Mouse (Mus musculus) heart, postnatal 14 days (tissue): Measurements from ENCODE around the gene Slc44a4. TPM values are rescaled to one million over a fixed set of nuclear protein-coding genes. Genes with fewer than 3 reads are reported as not detected.

ENCODE experiments used
- total RNA-seq, 2 experiments: library from RNA; stranded (reverse); gene quantifications; 2 replicates each; pipeline ENCODE4 v1.2.3; 2021

Gene Slc44a4
- total RNA-seq, 2 experiments from 2014 or later = 0.17 TPM; not detected in 1

Other genes starting within 250 kb of the Slc44a4 start
- gene Tnxb, start 243.9 kb upstream of the Slc44a4 start, total RNA-seq = 10 to 100 TPM; 48.6 to 56.7 TPM
- 10 to 100 TPM; 17.9 to 21.3 TPM for gene C4b, start 170.6 kb upstream of the Slc44a4 start, total RNA-seq
- not detected for gene Cyp21a1, start 109.9 kb upstream of the Slc44a4 start, total RNA-seq
- 10 to 100 TPM; 10.7 to 13.5 TPM for gene Stk19, start 77.5 kb upstream of the Slc44a4 start, total RNA-seq
- 10 to 100 TPM; 17.5 to 18.2 TPM for gene Dxo, start 77.4 kb upstream of the Slc44a4 start, total RNA-seq
- 10 to 100 TPM; 25.0 to 25.4 TPM for gene Skiv2l, start 64.3 kb upstream of the Slc44a4 start, total RNA-seq
- gene Nelfe, start 64.1 kb upstream of the Slc44a4 start, total RNA-seq = 10 to 100 TPM; 13.1 to 15.5 TPM
- gene Cfb, start 51.9 kb upstream of the Slc44a4 start, total RNA-seq = 1 to 10 TPM; 6.3 to 7.8 TPM
- gene Zbtb12, start 35.0 kb upstream of the Slc44a4 start, total RNA-seq = 1 to 10 TPM; 5.1 to 6.1 TPM
- gene Gm20547, start 32.4 kb upstream of the Slc44a4 start, total RNA-seq = not detected
- 1 to 10 TPM; 4.3 to 6.0 TPM for gene C2, start 16.2 kb upstream of the Slc44a4 start, total RNA-seq
- 10 to 100 TPM; 45.2 to 49.4 TPM for gene Ehmt2, start 16.0 kb upstream of the Slc44a4 start, total RNA-seq
- gene Neu1, start 16.8 kb downstream of the Slc44a4 start, total RNA-seq = 10 to 100 TPM; 14.0 to 14.6 TPM
- 1 to 10 TPM; 3.8 to 3.9 TPM for gene Hspa1b, start 44.8 kb downstream of the Slc44a4 start, total RNA-seq
- gene Gm20481, start 55.4 kb downstream of the Slc44a4 start, total RNA-seq = not detected
- gene Hspa1a, start 57.7 kb downstream of the Slc44a4 start, total RNA-seq = 1 to 10 TPM; 2.3 to 3.3 TPM
- 1 to 10 TPM; 2.7 to 4.7 TPM for gene Hspa1l, start 58.2 kb downstream of the Slc44a4 start, total RNA-seq
- gene Lsm2, start 67.4 kb downstream of the Slc44a4 start, total RNA-seq = 10 to 100 TPM; 19.2 to 25.0 TPM
- 10 to 100 TPM; 24.5 to 26.0 TPM for gene Vars, start 86.5 kb downstream of the Slc44a4 start, total RNA-seq
- gene Vwa7, start 102.1 kb downstream of the Slc44a4 start, total RNA-seq = 1 to 10 TPM; 5.3 to 5.9 TPM
- gene Sapcd1, start 113.5 kb downstream of the Slc44a4 start, total RNA-seq = under 1 TPM; 0.34 to 0.48 TPM
- gene Msh5, start 132.3 kb downstream of the Slc44a4 start, total RNA-seq = 1 to 10 TPM; 1.6 to 2.0 TPM
- gene Clic1, start 135.5 kb downstream of the Slc44a4 start, total RNA-seq = 10 to 100 TPM; 61.6 to 72.9 TPM
- gene Ddah2, start 144.6 kb downstream of the Slc44a4 start, total RNA-seq = 10 to 100 TPM; 49.3 to 50.0 TPM
- not detected for gene Ly6g6c, start 150.9 kb downstream of the Slc44a4 start, total RNA-seq
- under 1 TPM; 0.61 to 0.74 TPM for gene Mpig6b, start 151.7 kb downstream of the Slc44a4 start, total RNA-seq
- gene Ly6g6e, start 162.4 kb downstream of the Slc44a4 start, total RNA-seq = not detected
- 1 to 10 TPM in 1 of 2 experiments, under 1 TPM in 1; 0.67 to 3.3 TPM for gene Ly6g6d, start 163.6 kb downstream of the Slc44a4 start, total RNA-seq
- not detected for gene Ly6g6f, start 171.1 kb downstream of the Slc44a4 start, total RNA-seq
- 10 to 100 TPM; 53.7 to 56.7 TPM for gene Abhd16a, start 174.8 kb downstream of the Slc44a4 start, total RNA-seq
- gene Ly6g5c, start 193.8 kb downstream of the Slc44a4 start, total RNA-seq = not detected
- under 1 TPM in 1 of 2 experiments, not detected in 1; 0.41 TPM for gene Ly6g5b, start 201.0 kb downstream of the Slc44a4 start, total RNA-seq
- gene Gpank1, start 207.0 kb downstream of the Slc44a4 start, total RNA-seq = 1 to 10 TPM; 7.0 to 7.7 TPM
- 100 to 1,000 TPM; 172 to 176 TPM for gene Csnk2b, start 207.6 kb downstream of the Slc44a4 start, total RNA-seq
- gene D17H6S53E, start 211.9 kb downstream of the Slc44a4 start, total RNA-seq = 10 to 100 TPM; 28.0 to 29.6 TPM
- not detected for gene Apom, start 217.6 kb downstream of the Slc44a4 start, total RNA-seq
- gene Bag6, start 220.7 kb downstream of the Slc44a4 start, total RNA-seq = 100 to 1,000 TPM; 237 to 245 TPM